Comparison of ENCODE assay signal across 16 mouse cellular contexts in genomic region chr7:75645156-75645933, GRCm38 (mm10).
DNase-seq lines count a peak whose midpoint lies in the region; ATAC-seq lines count a peak whose summit lies in the region.
"Had no signal": no experiment of that assay in that cellular context is flagged by ENCODE, and none has a peak within 500 bp of the region (broad histone marks: within the 10 kb centered on the region; RNA-seq: fewer than 3 reads in every experiment).

No protein-coding gene starts in this region.

- peaks cover 63% of the 10 kb centered on the region for H3K4me1 ChIP-seq in heart, embryonic 13.5 days
- peaks cover 43% of the 10 kb centered on the region for H3K4me1 ChIP-seq in kidney, embryonic 15.5 days
- H3K4me1 ChIP-seq in kidney, embryonic 14.5 days (ENCODE audit: control insufficient read depth, insufficient read depth, low read length): peaks cover 23% of the 10 kb centered on the region

- no peaks in the 10 kb centered on the region for H3K36me3 ChIP-seq in heart, embryonic 13.5 days
- H3K36me3 ChIP-seq in kidney, embryonic 15.5 days: no peaks in the 10 kb centered on the region
- peaks cover under 1% of the 10 kb centered on the region; the same call in 1 of the 2 replicates for H3K36me3 ChIP-seq in kidney, embryonic 14.5 days (ENCODE audit: control insufficient read depth, insufficient read depth, low read length)
- H3K36me3 ChIP-seq: heart, embryonic 12.5 days; stomach, embryonic 15.5 days had no signal

- DNase-seq in heart, postnatal 10 days: no peak
- DNase-seq in A20 (ENCODE audit: low read depth, low spot score) (peak; percentile 24), liver (no peak)
- DNase-seq in adrenal gland, postnatal 36 days: no peak
- DNase-seq: adrenal gland, adult 8-10 months; cerebellum, postnatal 14 days; kidney, adult 9 months; liver, postnatal 0 days had no signal

- no peaks in the 10 kb centered on the region for H3K27me3 ChIP-seq in heart, embryonic 13.5 days (replicated peaks)
- no peaks in the 10 kb centered on the region for H3K27me3 ChIP-seq in kidney, embryonic 15.5 days
- H3K27me3 ChIP-seq in kidney, embryonic 14.5 days (ENCODE audit: control insufficient read depth, insufficient read depth, low read length): no peaks in the 10 kb centered on the region
- H3K27me3 ChIP-seq: forebrain, embryonic 13.5 days; heart, embryonic 12.5 days; stomach, embryonic 15.5 days had no signal

- no peaks in the 10 kb centered on the region for H3K9me3 ChIP-seq in heart, embryonic 13.5 days
- no peaks in the 10 kb centered on the region for H3K9me3 ChIP-seq in kidney, embryonic 15.5 days (replicated peaks)
- H3K9me3 ChIP-seq in kidney, embryonic 14.5 days (ENCODE audit: control insufficient read depth, low read length): no peaks in the 10 kb centered on the region
- H3K9me3 ChIP-seq: forebrain, embryonic 13.5 days; G1E; heart, embryonic 12.5 days; stomach, embryonic 15.5 days had no signal

- 71% methylated on average over 5 of the region's 5 CpGs for WGBS in heart, embryonic 13.5 days
- 67% methylated on average over 5 of the region's 5 CpGs for WGBS in kidney, embryonic 15.5 days
- WGBS in kidney, embryonic 14.5 days: 76% methylated on average over 5 of the region's 5 CpGs

- H3K4me2 ChIP-seq in heart, embryonic 13.5 days: peak overlapping the region; percentile 68
- H3K4me2 ChIP-seq in kidney, embryonic 15.5 days: peak overlapping the region; percentile 28; the same call in 1 of the 2 replicates
- no peak overlapping the region for H3K4me2 ChIP-seq in kidney, embryonic 14.5 days (replicated peaks; ENCODE audit: low read depth, low read length)
- H3K4me2 ChIP-seq: forebrain, embryonic 13.5 days had no signal

- ATAC-seq in heart, embryonic 13.5 days (ENCODE audit: extremely low read depth, insufficient number of reproducible peaks, low FRiP score, low TSS enrichment): no peak
- ATAC-seq in kidney, embryonic 15.5 days (replicated peaks; ENCODE audit: low FRiP score): no peak
- ATAC-seq in kidney, embryonic 14.5 days (ENCODE audit: low FRiP score, low TSS enrichment): no peak
- peak; percentile 31 to 50; a peak in 2 of 4 replicates for ATAC-seq in hematopoietic stem cell, adult 5-6 weeks (replicated peaks in 1 of 2; ENCODE audit: insufficient read depth in 1 of 2, low FRiP score in 2 of 2, low TSS enrichment in 1 of 2, low read depth in 1 of 2, poor library complexity in 2 of 2, severe bottlenecking in 2 of 2)
- ATAC-seq: forebrain, embryonic 13.5 days; liver, postnatal 0 days had no signal

- no peak overlapping the region for H3K9ac ChIP-seq in heart, embryonic 13.5 days
- no peak overlapping the region for H3K9ac ChIP-seq in kidney, embryonic 15.5 days
- H3K9ac ChIP-seq in kidney, embryonic 14.5 days (ENCODE audit: low read depth, low read length): no peak overlapping the region
- H3K9ac ChIP-seq: forebrain, embryonic 13.5 days; heart, embryonic 12.5 days; liver, postnatal 0 days; stomach, embryonic 15.5 days had no signal

- no peak overlapping the region for H3K4me3 ChIP-seq in heart, embryonic 13.5 days
- no peak overlapping the region for H3K4me3 ChIP-seq in kidney, embryonic 15.5 days (replicated peaks)
- no peak overlapping the region for H3K4me3 ChIP-seq in kidney, embryonic 14.5 days (ENCODE audit: low read length)
- H3K4me3 ChIP-seq: forebrain, embryonic 13.5 days; stomach, embryonic 15.5 days had no signal

- H3K27ac ChIP-seq in heart, embryonic 13.5 days (replicated peaks): no peak overlapping the region
- peak overlapping the region; percentile 43; the same call in 1 of the 2 replicates for H3K27ac ChIP-seq in kidney, embryonic 15.5 days
- no peak overlapping the region for H3K27ac ChIP-seq in kidney, embryonic 14.5 days (ENCODE audit: low read depth, low read length)
- H3K27ac ChIP-seq: forebrain, embryonic 13.5 days; stomach, embryonic 15.5 days had no signal

- intact Hi-C loops in heart, postnatal 10 days (cut with DNase I): no loop called here

Comparison
In these comparisons a context has a peak if more than half of its experiments do, and no peak if none do; other contexts are left out.
1. ATAC-seq: peak in hematopoietic stem cell, adult 5-6 weeks (2 of 2); none in heart, embryonic 13.5 days (single experiment), kidney, embryonic 15.5 days (single experiment) and kidney, embryonic 14.5 days (single experiment).